Mouse (Mus musculus) adrenal gland, adult 8-10 months (tissue): Measurements from ENCODE around the gene Tnfrsf12a. TPM values are rescaled to one million over a fixed set of nuclear protein-coding genes. Genes with fewer than 3 reads are reported as not detected.

Experiments used
- DNase-seq: peaks from one replicate; pipeline ENCODE4 v3.0.0; 2022
- total RNA-seq, 4 experiments: library from RNA; stranded (reverse); gene quantifications; 2 replicates each; pipeline ENCODE4 v1.2.4; 2022

Gene Tnfrsf12a
- total RNA-seq, 4 experiments from 2014 or later = 156 to 243 (median 195) TPM

- no peak for DNase-seq
These were observed 32.4 kb downstream of the Tnfrsf12a start, which contains the start of gene Mmp25 for GRCm38 (mm10) chr17:23644613-23645495. Gene Mmp25 (minus strand): TSS chr17:23645277.

DNA sequence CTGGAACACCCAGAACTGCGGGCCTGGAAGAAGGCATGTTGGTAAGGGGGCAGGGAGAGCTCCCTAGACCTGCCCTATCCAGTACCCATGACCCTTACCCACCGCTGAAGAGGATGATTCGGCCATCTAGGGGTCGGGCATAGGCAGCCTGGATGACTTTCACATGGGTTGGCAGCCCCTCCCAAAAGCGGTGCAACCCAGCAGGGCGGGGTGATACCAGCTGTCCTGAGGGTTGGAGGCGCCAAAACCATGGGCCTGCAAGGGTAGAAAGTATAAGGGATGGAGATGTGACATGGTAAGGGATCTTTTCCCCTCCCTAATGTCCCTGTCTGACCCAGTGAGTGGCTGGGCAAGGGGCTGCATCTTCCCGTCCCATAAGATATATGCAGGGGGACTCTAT lies 46.0 kb downstream of the Tnfrsf12a start:
- DNase-seq = no peak

DNA sequence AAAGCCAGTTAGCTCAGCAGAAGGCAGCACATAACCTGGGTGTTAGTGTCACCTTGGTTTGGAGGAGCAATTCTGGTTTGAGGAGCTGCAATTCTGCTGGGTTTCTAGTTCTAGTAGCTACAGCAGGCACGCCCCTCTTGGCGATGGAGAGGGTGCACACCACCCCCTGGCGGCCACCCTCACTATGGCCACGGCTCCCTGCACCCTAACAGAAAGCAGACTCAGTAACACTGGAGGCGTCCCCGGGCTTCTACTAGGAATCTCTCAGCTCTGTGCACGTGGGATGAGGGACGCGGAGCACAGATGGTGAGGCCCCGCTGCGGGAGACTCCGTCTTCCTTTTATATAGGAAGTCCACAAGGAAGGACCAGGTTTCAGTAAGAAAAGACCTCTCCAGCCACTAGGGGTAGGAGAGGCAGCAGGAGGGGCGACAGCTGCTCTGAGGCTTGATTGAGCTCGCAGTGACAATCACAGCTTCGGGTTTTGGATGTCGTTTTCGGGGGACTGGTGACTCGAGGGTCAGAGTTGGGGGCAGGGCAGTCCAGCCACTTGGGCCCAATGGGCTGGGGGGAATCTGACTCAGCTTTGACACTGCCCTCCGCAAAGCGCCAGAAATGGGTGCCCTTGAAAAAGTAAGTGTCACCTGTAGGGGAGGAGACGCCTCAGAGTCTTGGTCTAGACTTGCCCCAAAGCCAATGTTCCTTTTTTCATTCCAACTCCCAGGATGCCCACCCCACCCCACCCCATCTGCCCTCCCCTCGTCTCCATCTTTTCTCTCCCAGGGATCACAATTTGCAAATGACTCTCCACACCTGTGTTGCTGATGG lies 46.9 kb downstream of the Tnfrsf12a start:
- DNase-seq = peak; percentile 54

DNA sequence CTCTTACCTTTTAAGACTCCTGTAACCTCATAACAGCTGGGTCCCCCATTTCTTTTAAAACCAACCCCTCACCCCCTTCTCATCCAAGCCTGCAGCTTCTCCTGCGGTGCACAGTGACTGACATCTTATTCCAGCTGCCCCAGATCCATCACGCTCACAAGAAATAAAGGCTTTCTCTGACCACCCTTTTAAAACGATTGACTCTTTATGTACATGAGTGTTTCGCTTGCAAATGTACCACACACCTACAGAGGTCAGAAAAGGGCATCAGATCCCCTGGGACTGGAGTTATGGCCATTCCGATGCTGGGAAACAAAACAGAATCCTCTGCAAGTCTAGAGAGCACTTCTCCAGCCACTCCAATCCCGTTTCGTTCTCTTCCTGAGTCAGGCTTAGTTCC lies 49.5 kb downstream of the Tnfrsf12a start:
- DNase-seq = no peak

Other genes starting within 250 kb of the Tnfrsf12a start
- not detected for gene Vmn2r117, start 197.8 kb downstream of the Tnfrsf12a start, total RNA-seq
- 10 to 100 TPM; 12.0 to 15.5 (median 12.9) TPM for gene Zfp213, start 113.2 kb downstream of the Tnfrsf12a start, total RNA-seq
- gene Zfp13, start 78.0 kb downstream of the Tnfrsf12a start, total RNA-seq = 10 to 100 TPM in 3 of 4 experiments, 1 to 10 TPM in 1; 8.2 to 19.2 (median 14.6) TPM
- not detected for gene Zscan10, start 76.6 kb downstream of the Tnfrsf12a start, total RNA-seq
- under 1 TPM in 3 of 4 experiments, not detected in 1; 0.06 to 0.13 (median 0.09) TPM for gene Mmp25, start 32.2 kb downstream of the Tnfrsf12a start, total RNA-seq
- gene Bicdl2, start 17.0 kb downstream of the Tnfrsf12a start, total RNA-seq = not detected
- 100 to 1,000 TPM; 136 to 169 (median 147) TPM for gene Hcfc1r1, start 3.9 kb downstream of the Tnfrsf12a start, total RNA-seq
- gene Thoc6, start 3.6 kb downstream of the Tnfrsf12a start, total RNA-seq = 10 to 100 TPM; 24.7 to 28.3 (median 26.7) TPM
- gene Cldn6, start 1.8 kb upstream of the Tnfrsf12a start, total RNA-seq = not detected
- gene Cldn9, start 6.6 kb upstream of the Tnfrsf12a start, total RNA-seq = under 1 TPM in 2 of 4 experiments, not detected in 2; 0.17 to 0.38 TPM
- 10 to 100 TPM in 3 of 4 experiments, 1 to 10 TPM in 1; 2.4 to 62.8 (median 19.6) TPM for gene 1520401A03Rik, start 45.3 kb upstream of the Tnfrsf12a start, total RNA-seq
- gene Pkmyt1, start 48.9 kb upstream of the Tnfrsf12a start, total RNA-seq = 1 to 10 TPM; 1.7 to 6.2 (median 3.6) TPM
- 10 to 100 TPM in 3 of 4 experiments, 1 to 10 TPM in 1; 7.7 to 17.9 (median 12.0) TPM for gene Paqr4, start 63.4 kb upstream of the Tnfrsf12a start, total RNA-seq
- gene Kremen2, start 68.4 kb upstream of the Tnfrsf12a start, total RNA-seq = under 1 TPM in 3 of 4 experiments, not detected in 1; 0.17 to 0.30 (median 0.26) TPM
- gene Flywch1, start 94.1 kb upstream of the Tnfrsf12a start, total RNA-seq = 100 to 1,000 TPM in 2 of 4 experiments, 10 to 100 TPM in 2; 82.9 to 115 (median 102) TPM
- 10 to 100 TPM in 3 of 4 experiments, 1 to 10 TPM in 1; 5.8 to 15.4 (median 13.1) TPM for gene Flywch2, start 108.6 kb upstream of the Tnfrsf12a start, total RNA-seq
- 1,000 to 10,000 TPM in 1 of 4 experiments, 100 to 1,000 TPM in 3; 612 to 1,355 (median 855) TPM for gene Srrm2, start 113.1 kb upstream of the Tnfrsf12a start, total RNA-seq
- gene Elob, start 151.7 kb upstream of the Tnfrsf12a start, total RNA-seq = 100 to 1,000 TPM; 365 to 430 (median 403) TPM
- not detected for gene Prss33, start 158.6 kb upstream of the Tnfrsf12a start, total RNA-seq
- gene Prss32, start 166.4 kb upstream of the Tnfrsf12a start, total RNA-seq = not detected
- gene Prss41, start 166.7 kb upstream of the Tnfrsf12a start, total RNA-seq = 1 to 10 TPM in 3 of 4 experiments, under 1 TPM in 1; 0.56 to 1.8 (median 1.4) TPM
- gene Prss21, start 190.6 kb upstream of the Tnfrsf12a start, total RNA-seq = not detected
- gene Dcpp1, start 203.4 kb upstream of the Tnfrsf12a start, total RNA-seq = not detected
- gene Dcpp2, start 203.4 kb upstream of the Tnfrsf12a start, total RNA-seq = not detected
- gene Dcpp3, start 240.0 kb upstream of the Tnfrsf12a start, total RNA-seq = not detected